Mouse (Mus musculus) urinary bladder, adult 2 months (tissue): Measurements from ENCODE around the gene Klf3. TPM values are rescaled to one million over a fixed set of nuclear protein-coding genes. Genes with fewer than 3 reads are reported as not detected.

ENCODE experiments used
- DNase-seq: peaks from one replicate; pipeline ENCODE4 v3.0.0; 2022; ENCODE audit warnings: low spot score
- polyA plus RNA-seq: library from polyadenylated mRNA; depleted of rRNA; stranded (reverse); fragments of >200 nt; gene quantifications from 2 replicates; pipeline ENCODE4 v1.2.3, GENCODE M21; 2012; rRNA removed

The Klf3 gene
- 55.4 and 59.6 TPM in 2 replicates for polyA plus RNA-seq

DNA sequence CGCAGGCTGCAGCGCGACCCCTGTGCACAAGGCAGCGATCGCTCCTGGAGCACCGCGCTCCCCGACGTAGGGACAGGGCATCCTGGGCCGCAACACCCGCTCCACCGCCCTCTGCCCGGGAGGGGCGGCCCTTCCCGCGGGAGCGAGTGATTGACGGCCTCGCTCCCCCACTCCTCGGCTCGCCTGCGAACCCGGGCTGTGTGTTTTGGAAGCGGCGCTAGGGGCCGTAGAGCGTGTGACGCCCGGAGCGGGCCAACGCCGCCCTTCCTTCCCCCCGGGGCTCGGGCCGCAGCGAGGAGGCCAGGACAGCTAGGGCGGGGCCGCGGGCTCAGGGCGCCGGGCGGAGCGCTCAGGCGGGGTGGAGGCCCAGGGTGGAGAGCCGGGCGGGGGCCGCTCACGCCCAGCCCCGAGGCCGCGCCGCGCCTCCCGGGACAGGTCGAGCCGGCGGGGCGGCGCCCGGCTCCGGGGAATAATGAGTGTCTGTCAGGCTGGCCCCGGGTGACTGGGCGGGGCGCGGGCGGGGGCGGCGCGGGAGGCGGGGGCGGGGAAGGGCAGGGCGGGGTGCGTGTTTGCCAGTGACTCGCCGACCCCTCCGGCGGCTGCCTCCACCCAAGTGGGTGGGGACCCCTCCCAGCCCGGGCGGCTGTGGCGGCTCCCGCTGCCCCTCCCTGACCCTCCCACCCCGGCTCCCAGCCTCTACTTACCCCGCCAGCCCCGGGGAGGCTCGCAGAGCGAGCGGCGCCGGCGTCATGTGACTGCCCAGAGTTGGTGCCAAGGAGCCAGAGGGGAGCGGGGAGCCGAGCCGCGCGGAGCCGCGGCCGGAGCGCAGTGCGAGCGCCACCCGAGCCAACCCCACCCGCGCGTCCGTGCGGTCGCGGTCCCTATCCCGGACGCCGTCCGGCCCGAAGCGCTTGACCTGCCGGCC lies at the start of gene Klf3:
Gene Klf3, plus strand, starts transcription at position 594 of the 925 bp plus-strand sequence.
- peak; percentile 98 for DNase-seq

DNA sequence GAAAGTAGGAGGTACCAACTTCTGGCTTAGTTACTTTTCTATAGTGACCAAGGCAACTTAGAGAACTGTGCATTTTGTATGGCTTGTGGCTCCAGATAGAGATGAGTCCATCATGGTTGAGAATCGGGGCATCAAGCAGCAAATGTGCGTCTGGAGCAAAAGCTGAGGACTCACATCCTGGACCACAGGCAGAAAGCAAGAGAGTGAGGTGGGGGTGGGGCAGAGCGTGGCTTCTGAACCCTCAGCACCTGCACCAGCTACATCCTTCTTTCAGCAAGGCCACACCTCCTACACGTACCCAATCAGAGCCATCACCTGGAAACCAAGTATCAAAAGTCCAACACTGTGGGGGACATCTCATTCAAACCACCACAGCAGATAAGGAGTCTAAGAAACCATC lies 40.9 kb upstream of the Klf3 start:
- no peak for DNase-seq

GRCm38 (mm10) chr5:64764452-64764851 lies 38.7 kb upstream of the Klf3 start:
- no peak for DNase-seq

DNA sequence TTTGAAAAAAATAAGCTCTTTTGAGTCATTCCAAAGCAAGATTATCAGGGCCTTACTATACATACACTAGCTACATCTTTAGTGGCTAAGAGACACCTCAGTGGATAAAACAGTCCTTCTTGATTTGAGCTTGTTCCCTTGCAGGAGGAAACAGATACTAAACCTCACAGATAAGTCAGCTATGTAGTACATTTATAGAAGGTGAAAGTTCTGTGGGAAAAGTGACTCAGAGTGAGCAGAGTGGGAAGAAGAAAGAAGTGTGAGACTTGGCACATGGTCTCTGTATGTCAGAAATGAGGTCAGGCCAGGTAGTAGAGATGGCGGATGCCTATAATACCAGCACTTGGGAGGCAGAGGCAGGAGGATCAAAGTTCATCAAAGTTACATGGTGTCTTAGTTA lies 37.4 kb upstream of the Klf3 start:
- DNase-seq: no peak

DNA sequence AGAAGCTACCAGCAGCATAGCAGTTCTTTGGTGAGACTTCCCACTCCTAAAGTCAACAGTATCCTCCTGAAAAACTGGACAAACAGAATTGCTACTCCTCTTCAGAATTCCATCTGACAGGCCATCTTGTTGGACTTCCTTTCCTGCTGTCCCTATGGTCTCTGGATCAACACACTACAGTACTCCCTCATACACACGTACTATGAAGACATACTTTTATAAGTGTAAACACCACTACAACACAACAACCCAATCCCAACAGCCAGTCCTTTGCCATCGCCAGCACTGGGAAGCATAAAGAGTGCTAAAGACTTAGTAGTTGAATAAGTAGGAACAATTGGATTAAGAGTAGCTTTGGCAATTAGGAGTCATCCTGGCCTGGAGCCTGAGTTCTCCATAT lies 36.6 kb upstream of the Klf3 start:
- no peak for DNase-seq

DNA sequence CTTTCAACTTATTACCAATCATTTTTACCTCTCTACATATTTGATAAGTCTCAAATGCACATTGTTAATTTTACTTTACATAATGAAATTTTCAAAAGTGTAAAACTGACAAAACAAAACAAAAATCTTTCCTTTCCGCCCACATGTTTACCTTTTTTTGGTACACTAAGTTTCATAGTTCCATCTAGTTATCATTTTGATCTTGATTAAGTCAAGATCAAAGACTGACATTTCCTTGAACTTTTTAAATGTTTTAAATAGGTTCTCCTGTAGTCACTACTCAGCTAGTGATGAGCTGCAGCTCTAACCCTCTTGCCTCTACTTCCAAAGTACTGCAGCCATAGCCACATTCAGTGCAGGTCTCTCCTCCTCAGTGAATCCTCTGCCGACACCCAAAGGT lies 31.6 kb upstream of the Klf3 start:
- DNase-seq: no peak

DNA sequence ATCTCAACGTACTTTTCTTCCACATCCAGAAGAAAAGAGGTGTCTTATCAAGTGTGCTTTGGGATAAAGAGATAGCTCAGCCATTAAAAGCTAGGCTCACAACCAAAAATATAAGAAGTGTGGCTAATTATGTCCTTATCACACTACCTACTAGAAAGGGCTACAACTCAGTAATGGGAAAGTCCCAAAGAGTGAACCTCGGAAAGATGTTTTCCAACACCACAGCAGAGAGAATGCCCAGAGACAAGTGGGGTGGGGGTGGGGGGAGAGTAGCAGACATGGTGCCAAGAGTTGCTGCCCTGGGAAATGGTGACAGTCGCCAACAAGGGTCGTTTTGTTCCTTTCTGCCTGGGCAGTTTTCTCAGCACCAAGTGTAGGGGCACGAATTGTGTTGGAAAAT lies 25.0 kb upstream of the Klf3 start:
- no peak for DNase-seq

DNA sequence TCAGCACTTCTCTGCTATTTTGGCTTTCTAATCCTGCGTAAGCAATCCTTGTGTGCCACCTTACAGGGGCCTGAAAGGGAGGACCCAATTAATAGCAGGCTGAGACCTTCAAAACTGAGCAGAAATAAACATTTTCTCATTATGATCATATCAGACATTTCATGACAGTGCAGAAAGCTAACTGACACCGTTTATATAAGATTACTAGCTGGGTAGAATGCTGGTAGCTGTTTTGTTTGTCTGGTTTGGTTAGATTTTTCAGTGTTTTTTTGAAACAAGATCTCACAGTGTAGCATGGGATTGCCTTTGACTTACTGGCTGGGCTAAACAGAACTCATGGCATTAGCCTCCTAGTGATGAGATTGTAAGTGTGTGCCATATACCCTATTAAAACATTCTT lies 23.9 kb upstream of the Klf3 start:
- no peak for DNase-seq

GRCm38 (mm10) chr5:64780778-64781177 lies 22.4 kb upstream of the Klf3 start:
- DNase-seq: no peak

- DNase-seq: no peak
Observed at GRCm38 (mm10) chr5:64788175-64788574, 15.0 kb upstream of the Klf3 start.

GRCm38 (mm10) chr5:64798209-64798608 lies 5.0 kb upstream of the Klf3 start:
- no peak for DNase-seq

GRCm38 (mm10) chr5:64801545-64801944 lies 1.6 kb upstream of the Klf3 start:
- DNase-seq: no peak

GRCm38 (mm10) chr5:64802143-64802542 lies 1.0 kb upstream of the Klf3 start:
- DNase-seq: no peak

GRCm38 (mm10) chr5:64803720-64804462 lies 703 bp downstream of the Klf3 start:
- peak; percentile 56 for DNase-seq

GRCm38 (mm10) chr5:64805131-64805872 lies 2.1 kb downstream of the Klf3 start:
- DNase-seq: no peak

GRCm38 (mm10) chr5:64805873-64806505 lies 2.8 kb downstream of the Klf3 start:
- no peak for DNase-seq

DNA sequence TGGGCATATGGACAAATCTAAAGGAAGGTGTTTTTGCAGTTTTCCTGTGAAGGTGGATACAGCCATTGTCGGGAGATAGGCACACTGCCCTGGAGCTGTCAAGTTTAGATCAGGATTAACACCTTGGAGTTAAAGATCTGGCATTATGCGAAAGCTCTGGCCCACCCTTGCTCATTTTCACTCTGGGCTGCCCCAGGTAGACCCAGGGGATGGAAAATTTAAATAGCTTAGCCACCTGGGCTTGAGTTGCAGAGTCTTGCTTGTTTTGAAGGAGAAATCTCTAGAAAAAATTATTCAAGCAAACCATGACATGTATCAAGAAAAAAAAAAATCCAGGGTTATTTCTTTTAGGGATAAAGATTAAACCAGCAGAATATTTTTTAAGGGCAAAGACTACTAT lies 3.4 kb downstream of the Klf3 start:
- DNase-seq: no peak

DNA sequence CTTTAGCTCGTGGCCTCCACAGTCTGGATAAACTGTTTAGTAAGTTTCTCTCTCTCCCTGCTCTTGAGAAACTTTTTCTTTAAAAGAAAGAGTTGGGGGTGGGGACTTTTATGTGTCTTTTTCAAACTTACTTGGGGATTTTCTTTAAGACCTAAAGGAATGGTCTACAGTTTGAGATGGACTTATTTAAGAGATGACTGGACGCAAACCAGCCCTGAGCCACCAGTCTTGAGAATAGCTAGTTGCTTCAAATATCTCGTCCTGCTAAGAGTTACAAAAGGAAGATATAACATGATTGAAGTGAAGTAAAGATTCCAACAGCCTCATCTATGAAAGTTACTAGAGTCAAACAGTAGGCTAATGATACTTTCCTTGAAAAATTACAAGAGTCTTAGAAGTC lies 4.0 kb downstream of the Klf3 start:
- no peak for DNase-seq

DNA sequence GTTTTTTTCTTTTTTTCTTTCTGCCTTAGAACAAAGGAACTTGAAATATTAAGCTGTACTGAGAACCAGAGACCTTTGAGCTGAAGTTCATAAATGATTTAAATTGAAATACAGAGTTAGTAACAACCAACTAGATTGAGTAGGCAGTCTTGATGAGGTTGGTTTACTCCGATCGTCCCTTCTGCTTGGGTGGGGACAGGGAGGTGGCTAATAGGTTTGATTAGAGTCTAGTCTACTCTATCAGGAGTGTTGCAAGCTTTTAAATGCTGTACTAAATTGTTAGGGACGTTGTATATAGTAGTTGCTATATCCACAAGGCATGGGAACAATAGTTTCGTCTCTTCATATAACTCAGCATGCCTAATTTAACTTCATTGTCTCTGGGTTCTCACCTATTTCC lies 4.4 kb downstream of the Klf3 start:
- no peak for DNase-seq

- no peak for DNase-seq
Observed at GRCm38 (mm10) chr5:64808106-64809010, 5.2 kb downstream of the Klf3 start.

GRCm38 (mm10) chr5:64809257-64809656 lies 6.1 kb downstream of the Klf3 start:
- DNase-seq: no peak
